Mouse (Mus musculus) T-cell, adult 2 months (primary cell): ENCODE data around the gene Gm36079.
"Not testable (repeated sequence)": the region's sequence is repeated elsewhere in the genome, so short reads cannot be mapped to it uniquely, and the experiment has no call there.

Source experiments
- DNase-seq: peaks from one replicate; pipeline ENCODE4 v3.0.0; 2022; ENCODE audit warnings: low spot score

The Gm36079 gene

GRCm38 (mm10) chr13:120015348-120016007, 11.3 kb downstream of the Gm36079 start:
- DNase-seq = not testable (repeated sequence)

GRCm38 (mm10) chr13:120013962-120014361, 12.8 kb downstream of the Gm36079 start:
- not testable (repeated sequence) for DNase-seq

- DNase-seq = not testable (repeated sequence)
Measured at GRCm38 (mm10) chr13:120013544-120013943, 13.3 kb downstream of the Gm36079 start.

- DNase-seq = not testable (repeated sequence)
Measured at GRCm38 (mm10) chr13:120010068-120010467, 16.7 kb downstream of the Gm36079 start.

- DNase-seq = not testable (repeated sequence)
Measured at GRCm38 (mm10) chr13:119999215-119999614, 27.6 kb downstream of the Gm36079 start.

GRCm38 (mm10) chr13:119998442-119999086, 28.2 kb downstream of the Gm36079 start:
- DNase-seq = not testable (repeated sequence)

GRCm38 (mm10) chr13:119991917-119992496, 34.8 kb downstream of the Gm36079 start:
- not testable (repeated sequence) for DNase-seq

- not testable (repeated sequence) for DNase-seq
Measured at GRCm38 (mm10) chr13:119991264-119991663, 35.5 kb downstream of the Gm36079 start.
